Mouse (Mus musculus) spleen, adult 12 weeks (tissue): ENCODE data around the gene Mboat2.

Experiments used
- DNase-seq: peaks from one replicate; pipeline ENCODE4 v3.0.0; 2022; ENCODE audit warnings: low spot score

Mboat2 gene

GRCm38 (mm10) chr12:25011733-25012367 is 181.2 kb downstream of the Mboat2 start:
- no peak for DNase-seq

GRCm38 (mm10) chr12:25012555-25013540 is 182.2 kb downstream of the Mboat2 start:
- DNase-seq: no peak
